In genomic region chr13:74030691-74031090, GRCm38 (mm10) we compare ENCODE assay signal across 19 mouse cellular contexts. TPM values are rescaled to one million over a fixed set of nuclear protein-coding genes. Genes with fewer than 3 reads are reported as not detected.
DNase-seq lines count a peak whose midpoint lies in the region; TF ChIP-seq lines count a peak whose summit lies in the region.
"Had no signal": no experiment of that assay in that cellular context is flagged by ENCODE, and none has a peak within 500 bp of the region (broad histone marks: within the 10 kb centered on the region; RNA-seq: fewer than 3 reads in every experiment).

No protein-coding gene starts in this region.

- H3K4me3 ChIP-seq in left cerebral cortex, adult 2 months = no peak overlapping the region
- H3K4me3 ChIP-seq: embryonic facial prominence, embryonic 12.5 days; forebrain, embryonic 15.5 days; heart, adult 2 months; heart, embryonic 15.5 days; hindbrain, embryonic 13.5 days; intestine, embryonic 15.5 days had no signal

- no peak for DNase-seq in left cerebral cortex, adult 2 months (ENCODE audit: extremely low spot score in 1 of 2, low spot score in 2 of 2)
- DNase-seq in left cerebral cortex, adult 18-20 months (ENCODE audit: low spot score in 2 of 2) = no peak
- peak; percentile 73 for DNase-seq in adrenal gland, adult 2 months
- DNase-seq in adrenal gland, adult 8-10 months = peak; percentile 76
- DNase-seq in adrenal gland, postnatal 36 days = peak; percentile 69 to 74
- no peak for DNase-seq in urinary bladder, postnatal 25 days (ENCODE audit: low spot score)
- no peak for DNase-seq in cerebellum, adult 8-10 months
- DNase-seq: cerebellum, adult 2 months; cerebellum, postnatal 14 days; gastrocnemius, postnatal 14 days; heart, adult 2 months; heart, postnatal 14 days had no signal

- peak overlapping the region; percentile 70; the same call in 1 of the 2 replicates for H3K27ac ChIP-seq in left cerebral cortex, adult 2 months
- H3K27ac ChIP-seq: embryonic facial prominence, embryonic 12.5 days; forebrain, embryonic 15.5 days; heart, adult 2 months; heart, embryonic 15.5 days; hindbrain, embryonic 13.5 days; intestine, embryonic 15.5 days had no signal

- TF ChIP-seq CTCF in left cerebral cortex, adult 2 months (IDR thresholded peaks at IDR 0.05) = no peak

- intact Hi-C loops in left cerebral cortex, adult 2 months (cut with DNase I) = no loop called here

RNA-seq across cellular contexts. Expression of gene Tppp, which starts 21.5 kb away (rescaled TPM):
- 100 to 1,000 TPM; 325 to 339 TPM for total RNA-seq in left cerebral cortex, adult 2 months (2021)
- total RNA-seq in left cerebral cortex, adult 18-20 months (2021) = 100 to 1,000 TPM; 351 to 372 TPM
- 10 to 100 TPM in 1 of 2 experiments, 1 to 10 TPM in 1; 9.3 to 15.7 TPM for total RNA-seq in adrenal gland, adult 2 months (2021)
- polyA plus RNA-seq in adrenal gland, adult 2 months (2012; rRNA removed) = 2.9 and 4.9 TPM in 2 replicates
- 10 to 100 TPM in 3 of 4 experiments, 1 to 10 TPM in 1; 8.2 to 16.4 (median 14.6) TPM for total RNA-seq in adrenal gland, adult 8-10 months (2022)
- 10 to 100 TPM; 10.1 to 14.2 TPM for total RNA-seq in adrenal gland, postnatal 36 days (2021)
- total RNA-seq: common myeloid progenitor, adult 5-6 weeks; hematopoietic stem cell, adult 5-6 weeks had no signal

RNA-seq across cellular contexts. Expression of gene Cep72, which starts 31.4 kb away (rescaled TPM):
- 1 to 10 TPM in 1 of 2 experiments, under 1 TPM in 1; 0.63 to 1.2 TPM for total RNA-seq in left cerebral cortex, adult 2 months (2021)
- total RNA-seq in left cerebral cortex, adult 18-20 months (2021) = under 1 TPM; 0.77 to 0.84 TPM
- total RNA-seq in adrenal gland, adult 2 months (2021) = 1 to 10 TPM; 4.2 to 4.5 TPM
- polyA plus RNA-seq in adrenal gland, adult 2 months (2012; rRNA removed) = 1.1 and 1.4 TPM in 2 replicates
- total RNA-seq in adrenal gland, adult 8-10 months (2022) = 10 to 100 TPM in 1 of 4 experiments, 1 to 10 TPM in 3; 3.9 to 11.5 (median 7.5) TPM
- 1 to 10 TPM; 4.1 to 6.5 TPM for total RNA-seq in adrenal gland, postnatal 36 days (2021)

Comparison
In these comparisons a context has a peak if more than half of its experiments do, and no peak if none do; other contexts are left out.
1. DNase-seq: peak in adrenal gland, adult 2 months (single experiment), adrenal gland, adult 8-10 months (single experiment) and adrenal gland, postnatal 36 days (2 of 2); none in left cerebral cortex, adult 2 months (0 of 2), left cerebral cortex, adult 18-20 months (0 of 2), urinary bladder, postnatal 25 days (single experiment) and cerebellum, adult 8-10 months (single experiment).
2. RNA of gene Tppp, which starts 21.5 kb away (total RNA-seq): 351 to 372 TPM in left cerebral cortex, adult 18-20 months and 325 to 339 TPM in left cerebral cortex, adult 2 months; 8.2 to 16.4 TPM in adrenal gland, adult 8-10 months, 9.3 to 15.7 TPM in adrenal gland, adult 2 months and 10.1 to 14.2 TPM in adrenal gland, postnatal 36 days; every median in the first group is over 10 times any median in the second.